Mouse (Mus musculus) liver, embryonic 14.5 days (tissue): ENCODE data around the gene Sgcg.

Experiments
- CTCF ChIP-seq: IDR thresholded peaks from 2 replicates; pipeline ENCODE4 v1.5.1; 2016; ENCODE audit warnings: antibody characterized with exemption, low read depth, control low read depth
- EP300 ChIP-seq: IDR thresholded peaks from 2 replicates; pipeline ENCODE4 v1.6.1; 2016; ENCODE audit warnings: antibody characterized with exemption, low read depth

DNA sequence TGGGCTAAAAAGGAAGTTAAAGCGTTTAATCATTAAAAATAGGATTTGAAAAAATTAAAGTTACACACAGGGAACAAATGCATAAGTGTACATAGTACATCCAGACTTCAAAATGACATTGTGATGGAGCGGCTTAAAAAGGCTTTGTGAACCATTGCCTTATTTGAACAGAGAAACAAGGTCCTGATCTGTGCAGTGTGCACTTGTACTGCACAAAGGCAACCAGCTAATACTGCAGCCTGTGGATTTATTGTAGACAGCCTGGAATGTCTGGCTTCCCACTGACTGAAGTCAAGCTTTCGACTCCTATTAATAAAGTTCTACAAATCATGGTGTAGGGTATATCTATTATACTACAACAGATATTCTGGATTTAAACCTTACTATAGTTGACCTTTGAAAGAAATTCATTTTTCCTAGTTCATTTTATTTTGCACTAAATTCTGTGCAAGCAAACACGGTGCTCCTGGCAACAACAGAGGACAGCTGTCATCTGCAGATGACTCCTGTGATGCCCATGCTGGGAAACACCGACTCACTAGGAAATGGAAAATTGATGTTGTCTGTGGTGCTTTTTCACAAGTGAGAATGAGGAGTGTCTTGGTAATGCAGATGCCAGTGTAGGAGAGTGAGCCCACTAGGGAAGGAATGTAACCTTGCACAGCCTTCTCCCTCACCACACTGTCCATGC lies 33.8 kb downstream of the Sgcg start:
- TF ChIP-seq CTCF (no peak), EP300 (no peak)
